Mouse (Mus musculus) embryo, embryonic 9.5 days (tissue): Measurements from ENCODE around the gene Mospd3.

Experiments
- DNase-seq: peaks from one replicate; pipeline ENCODE4 v3.0.0-alpha.2; 2017; ENCODE audit errors: extremely low spot score

The Mospd3 gene

DNA sequence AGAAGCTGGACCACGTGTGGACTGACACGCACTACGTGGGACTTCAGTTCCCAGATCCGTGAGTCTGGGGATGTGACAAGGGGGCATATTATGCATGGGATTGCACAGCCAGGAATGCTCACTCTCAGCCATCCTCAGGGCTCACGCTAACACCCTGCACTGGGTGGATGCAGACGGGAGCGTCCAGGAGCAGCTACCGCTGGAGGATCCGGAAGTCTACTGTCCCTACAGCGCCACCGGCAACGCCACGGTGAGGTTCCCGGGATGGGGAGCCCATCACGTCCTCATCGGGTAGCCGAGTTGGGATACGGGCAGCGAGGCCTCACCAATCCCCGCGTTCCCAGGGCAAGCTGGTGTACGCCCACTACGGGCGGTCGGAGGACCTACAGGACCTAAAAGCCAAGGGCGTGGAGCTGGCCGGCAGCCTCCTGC, 26.4 kb downstream of the Mospd3 start:
- DNase-seq = peak; percentile 41

DNA sequence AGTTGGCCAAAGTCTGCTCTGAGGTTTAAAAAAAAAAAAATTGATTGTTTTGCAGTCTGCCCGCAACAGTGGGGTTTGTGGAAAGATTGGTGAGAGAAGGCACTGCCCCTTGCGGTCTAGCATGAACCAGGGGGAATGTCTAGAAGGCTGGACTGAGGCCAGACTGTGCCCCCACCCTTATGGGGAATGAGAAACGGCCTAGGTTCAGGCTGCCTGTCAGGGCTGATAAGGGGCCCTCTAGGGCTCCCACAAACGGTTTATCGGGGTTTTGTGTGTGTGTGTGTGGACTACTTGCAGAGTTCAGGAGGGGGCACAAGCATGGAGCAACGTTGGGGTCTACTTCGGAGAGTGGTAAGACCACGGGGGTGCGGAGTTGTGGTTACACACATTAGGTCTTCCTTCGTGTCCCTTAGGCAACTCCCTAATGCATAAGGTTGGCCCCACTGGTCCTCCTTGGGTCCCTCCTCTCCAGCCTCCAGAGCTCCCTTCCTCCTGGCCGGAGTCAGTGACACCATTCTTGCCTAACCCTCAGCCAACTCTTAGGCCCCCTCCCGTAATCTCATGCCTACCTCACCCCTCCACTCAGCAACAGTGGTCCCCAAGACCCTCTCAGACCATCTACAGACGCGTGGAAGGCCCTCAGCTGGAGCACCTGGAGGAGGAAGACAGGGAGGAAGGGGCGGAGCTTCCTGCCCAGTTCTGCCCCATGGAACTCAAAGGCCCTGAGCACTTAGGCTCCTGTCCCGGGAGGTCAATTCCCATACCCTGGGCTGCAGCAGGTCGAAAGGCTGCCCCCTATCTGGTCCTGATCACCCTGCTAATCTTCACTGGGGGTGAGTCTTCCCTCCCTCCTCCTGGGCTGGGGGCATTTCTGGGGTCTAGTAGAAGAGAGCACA, 29.9 kb downstream of the Mospd3 start:
- DNase-seq = no peak

DNA sequence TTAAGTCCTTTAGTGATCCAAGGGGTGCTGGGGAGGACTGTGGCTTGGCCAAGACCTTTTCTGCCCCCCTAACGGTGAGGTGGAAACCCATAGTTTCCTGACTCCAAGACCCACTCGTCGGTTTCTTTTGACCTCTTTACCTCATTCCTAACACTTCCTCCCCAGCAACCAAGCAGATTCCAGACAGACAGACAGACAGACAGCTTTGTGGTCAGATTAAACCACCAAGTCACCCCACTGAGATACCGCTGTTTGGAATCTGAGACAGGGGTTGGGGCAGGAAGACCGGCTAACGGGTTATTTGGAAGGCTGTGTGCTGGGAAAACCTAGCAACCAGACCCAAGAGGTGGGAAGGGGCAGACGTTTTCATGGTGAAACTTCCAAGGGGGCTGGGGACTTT, 30.7 kb downstream of the Mospd3 start:
- no peak for DNase-seq

- peak; percentile 26 for DNase-seq
These were observed 31.2 kb downstream of the Mospd3 start, which contains the start of gene Tfr2 for GRCm38 (mm10) chr5:137569665-137570064. Tfr2 (plus strand) TSS chr5:137569840.

DNA sequence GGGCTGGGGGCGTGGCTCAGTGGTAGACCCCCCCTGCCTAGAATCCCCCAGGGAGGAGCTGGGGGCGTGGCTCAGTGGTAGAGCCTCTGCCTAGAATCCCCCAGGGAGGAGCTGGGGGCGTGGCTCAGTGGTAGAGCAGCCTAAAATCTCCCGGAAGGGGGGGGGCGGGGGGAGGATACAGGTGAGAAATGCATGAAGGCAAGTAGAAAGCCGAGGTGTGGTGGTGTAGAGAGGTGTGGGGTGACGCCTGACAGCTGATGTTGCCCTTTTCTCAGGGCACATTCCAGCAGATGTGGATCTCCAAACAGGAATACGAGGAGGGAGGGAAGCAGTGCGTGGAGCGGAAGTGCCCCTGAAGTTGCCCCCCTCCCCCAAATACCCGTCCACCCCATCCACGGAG, 31.8 kb downstream of the Mospd3 start:
- no peak for DNase-seq

DNA sequence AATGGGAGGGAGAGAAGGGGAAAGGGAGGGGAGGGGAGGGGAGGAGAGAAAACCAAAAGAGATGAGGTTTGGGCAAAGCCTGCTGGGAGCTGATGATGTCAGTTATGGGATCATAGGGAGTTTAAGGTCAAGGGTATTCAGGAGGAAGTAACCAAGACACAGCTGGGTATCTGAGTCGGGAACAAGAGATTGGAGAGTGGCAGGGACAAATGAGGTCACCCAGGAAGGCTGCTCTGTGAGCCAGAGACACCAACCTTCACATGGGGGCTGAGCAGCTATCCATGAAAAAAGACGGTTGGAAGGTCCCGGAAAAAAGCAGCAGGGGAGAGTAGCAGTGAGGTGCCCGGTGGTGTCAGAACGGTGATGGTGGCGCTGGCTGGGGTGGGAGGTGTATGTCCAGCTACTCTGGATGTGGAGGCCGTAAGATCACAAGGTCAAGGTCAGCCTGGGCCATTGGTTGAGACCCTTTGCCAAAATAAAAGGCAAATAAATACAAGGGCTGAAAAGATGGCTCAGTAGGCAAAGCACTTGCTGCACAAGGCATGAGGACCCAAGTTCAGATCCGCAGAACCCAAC, 32.5 kb downstream of the Mospd3 start:
- DNase-seq = no peak

DNA sequence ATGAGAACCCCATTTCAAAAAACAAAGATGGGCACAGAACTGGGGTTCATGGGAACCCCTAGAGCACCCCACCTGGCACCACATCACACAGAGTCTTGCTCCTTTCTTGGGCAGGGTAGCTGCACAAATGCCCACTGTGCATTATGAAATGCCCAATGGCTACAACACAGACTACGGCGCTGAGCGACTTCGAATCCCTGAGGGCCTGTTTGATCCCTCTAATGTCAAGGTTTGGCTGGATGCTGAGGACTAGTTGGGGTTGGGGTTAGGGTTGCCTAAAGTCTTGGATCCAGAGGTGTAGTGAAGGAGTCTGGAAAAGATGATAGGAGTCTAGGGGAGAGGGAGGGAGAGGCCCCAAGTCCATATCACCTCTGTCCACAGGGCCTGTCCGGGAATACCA, 34.4 kb downstream of the Mospd3 start:
- no peak for DNase-seq

- DNase-seq = no peak
These were observed 35.1 kb downstream of the Mospd3 start for GRCm38 (mm10) chr5:137565744-137566143.

GRCm38 (mm10) chr5:137562965-137563364, 37.9 kb downstream of the Mospd3 start:
- no peak for DNase-seq

- DNase-seq = no peak
These were observed 39.3 kb downstream of the Mospd3 start for GRCm38 (mm10) chr5:137561556-137561955.

- DNase-seq = no peak
These were observed 47.0 kb downstream of the Mospd3 start for GRCm38 (mm10) chr5:137553898-137554297.

GRCm38 (mm10) chr5:137553411-137553837, 47.4 kb downstream of the Mospd3 start, which contains the start of gene Actl6b:
Actl6b (plus strand) TSS chr5:137553517.
- peak; percentile 85 for DNase-seq

DNA sequence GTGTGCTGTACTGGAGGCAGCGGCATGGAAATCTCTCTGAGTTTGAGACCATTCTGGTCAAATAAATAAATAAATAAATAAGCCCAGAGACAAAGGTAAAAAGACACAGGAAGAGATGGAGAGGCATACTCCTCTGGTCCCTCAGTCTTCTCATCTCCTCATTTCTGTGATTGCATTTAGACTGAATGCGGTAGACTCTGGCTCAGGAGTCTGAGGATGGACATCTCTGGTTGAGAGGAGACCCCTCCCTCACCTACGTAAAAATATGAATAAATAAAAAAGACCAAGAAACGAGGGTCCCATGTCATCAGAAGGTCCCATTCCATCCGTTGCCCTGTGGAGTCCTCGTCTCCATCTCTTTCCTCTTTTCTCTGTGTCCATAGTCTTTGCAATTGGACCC, 47.9 kb downstream of the Mospd3 start:
- no peak for DNase-seq

GRCm38 (mm10) chr5:137551119-137551518, 49.7 kb downstream of the Mospd3 start:
- no peak for DNase-seq

DNA sequence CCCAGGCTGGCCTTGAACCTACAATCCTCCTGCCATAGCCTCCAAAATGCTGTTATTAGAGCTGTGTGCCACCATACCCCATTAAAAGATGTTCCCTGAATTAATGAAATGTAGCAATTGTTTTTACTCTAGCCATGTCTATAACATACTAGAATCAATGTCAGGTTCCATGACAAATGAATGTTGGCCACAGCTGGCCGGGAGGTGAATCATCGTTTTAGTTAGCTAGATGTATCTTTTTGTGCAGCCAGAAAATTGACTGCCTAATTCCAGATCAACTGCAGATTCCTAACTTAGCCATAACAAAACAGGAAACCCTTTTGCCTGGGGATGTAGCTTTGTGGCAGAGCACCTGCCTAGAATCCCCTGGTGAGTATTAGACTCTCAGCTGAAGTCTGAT, 51.0 kb downstream of the Mospd3 start:
- DNase-seq = no peak
